Mouse (Mus musculus): ENCODE results near the gene Man2a2.
A peak's percentile ranks its signal among the peaks of the same experiment; 100 is the strongest.

Man2a2 gene

GRCm38 (mm10) chr7:80369461-80369860, 1.7 kb downstream of the Man2a2 start:
- DNase-seq = no peak

- peak; percentile 34 for DNase-seq
Measured at GRCm38 (mm10) chr7:80368635-80369421, 2.3 kb downstream of the Man2a2 start.

GRCm38 (mm10) chr7:80368009-80368408, 3.2 kb downstream of the Man2a2 start:
- DNase-seq = no peak

GRCm38 (mm10) chr7:80367232-80367631, 3.9 kb downstream of the Man2a2 start:
- DNase-seq = no peak

GRCm38 (mm10) chr7:80365759-80366158, 5.4 kb downstream of the Man2a2 start:
- DNase-seq = no peak

GRCm38 (mm10) chr7:80360435-80360834, 10.7 kb downstream of the Man2a2 start:
- DNase-seq = no peak

- no peak for DNase-seq
Measured at GRCm38 (mm10) chr7:80358039-80358438, 13.1 kb downstream of the Man2a2 start.

GRCm38 (mm10) chr7:80357156-80357555, 14.0 kb downstream of the Man2a2 start:
- no peak for DNase-seq

GRCm38 (mm10) chr7:80356351-80356750, 14.8 kb downstream of the Man2a2 start:
- DNase-seq = no peak

- no peak for DNase-seq
Measured at GRCm38 (mm10) chr7:80352920-80353319, 18.3 kb downstream of the Man2a2 start.

GRCm38 (mm10) chr7:80350808-80351207, 20.4 kb downstream of the Man2a2 start:
- no peak for DNase-seq

- no peak for DNase-seq
Measured at GRCm38 (mm10) chr7:80347670-80348586, 23.2 kb downstream of the Man2a2 start.

GRCm38 (mm10) chr7:80346830-80347229, 24.3 kb downstream of the Man2a2 start:
- DNase-seq = no peak

GRCm38 (mm10) chr7:80346173-80346572, 25.0 kb downstream of the Man2a2 start:
- no peak for DNase-seq

- DNase-seq = no peak
Measured at GRCm38 (mm10) chr7:80343270-80344018, 27.7 kb downstream of the Man2a2 start.

- DNase-seq = peak; percentile 99
Measured at GRCm38 (mm10) chr7:80342858-80343257, 28.3 kb downstream of the Man2a2 start, which contains the start of gene Hddc3. Hddc3 (plus strand) TSS chr7:80343104.

GRCm38 (mm10) chr7:80341793-80342192, 29.4 kb downstream of the Man2a2 start:
- no peak for DNase-seq

- peak; percentile 82 for DNase-seq
Measured at GRCm38 (mm10) chr7:80340793-80341192, 30.4 kb downstream of the Man2a2 start, which contains the start of gene Unc45a. Unc45a (minus strand) TSS chr7:80341005.

- peak; percentile 99 for DNase-seq
Measured at GRCm38 (mm10) chr7:80339793-80340628, 31.2 kb downstream of the Man2a2 start.

- DNase-seq = peak; percentile 61
Measured at GRCm38 (mm10) chr7:80339371-80339770, 31.8 kb downstream of the Man2a2 start.

- DNase-seq = no peak
Measured at GRCm38 (mm10) chr7:80336932-80337331, 34.2 kb downstream of the Man2a2 start.

GRCm38 (mm10) chr7:80334848-80335247, 36.3 kb downstream of the Man2a2 start:
- no peak for DNase-seq
